Mouse (Mus musculus) MEL (cell line): Measurements from ENCODE around the gene Ptk7. TPM values are rescaled to one million over a fixed set of nuclear protein-coding genes. Genes with fewer than 3 reads are reported as not detected.

Experiments used
- DNase-seq: peaks from one replicate; pipeline ENCODE4 v3.0.0; 2011; ENCODE audit warnings: low read depth, low spot score
- H3K27ac ChIP-seq: 2 replicates; pipeline ENCODE4 v1.5.1; 2012; ENCODE audit warnings: low read depth, mild to moderate bottlenecking, control low read depth, low read length, moderate library complexity; ENCODE audit not compliant: control insufficient read depth
- H3K27me3 ChIP-seq, 2 experiments: fragments of 150-350 bp in 1 of 2; sonication (generic) in 1 of 2; 2 replicates each; pipeline ENCODE4 v1.6.1; 2012; ENCODE audit warnings: low read length in 2 of 2, mild to moderate bottlenecking in 2 of 2, improper control_type of control experiment in 1 of 2, moderate library complexity in 1 of 2; ENCODE audit not compliant: insufficient read depth in 2 of 2, control insufficient read depth in 1 of 2
- H3K36me3 ChIP-seq, 2 experiments: 2 replicates each; pipeline ENCODE4 v1.6.1; 2012 to 2014; ENCODE audit warnings: low read length in 2 of 2, improper control_type of control experiment in 1 of 2, inconsistent platforms in 1 of 2, mild to moderate bottlenecking in 1 of 2; ENCODE audit not compliant: insufficient read depth in 2 of 2, control insufficient read depth in 1 of 2
- H3K4me1 ChIP-seq, 2 experiments: fragments of 150-350 bp in 1 of 2; sonication (generic) in 1 of 2; 2 replicates each; pipeline ENCODE4 v1.6.1; 2012; ENCODE audit warnings: low read length in 2 of 2, improper control_type of control experiment in 1 of 2, mild to moderate bottlenecking in 1 of 2; ENCODE audit not compliant: insufficient read depth in 2 of 2, control insufficient read depth in 1 of 2
- H3K4me3 ChIP-seq, 2 experiments: fragments of 150-350 bp in 1 of 2; sonication (generic) in 1 of 2; 2 replicates each; pipeline ENCODE4 v1.5.1; 2012; ENCODE audit warnings: low read depth in 2 of 2, low read length in 2 of 2, mild to moderate bottlenecking in 2 of 2, moderate library complexity in 2 of 2, control low read depth in 1 of 2, improper control_type of control experiment in 1 of 2; ENCODE audit not compliant: control insufficient read depth in 1 of 2, insufficient read depth in 1 of 2
- H3K79me2 ChIP-seq: 2 replicates; pipeline ENCODE4 v1.6.1; 2012; ENCODE audit warnings: mild to moderate bottlenecking, low read length, moderate library complexity; ENCODE audit not compliant: control insufficient read depth, poor library complexity, insufficient read depth
- H3K9ac ChIP-seq: 2 replicates; pipeline ENCODE4 v1.6.1; 2012; ENCODE audit warnings: low read depth, mild to moderate bottlenecking, control low read depth, low read length, moderate library complexity; ENCODE audit not compliant: control insufficient read depth, poor library complexity, severe bottlenecking
- H3K9me3 ChIP-seq: fragments of 150-350 bp; sonication (generic); replicated peaks from 2 replicates; pipeline ENCODE4 v1.6.1; 2012; ENCODE audit warnings: mild to moderate bottlenecking, low read length, improper control_type of control experiment, moderate library complexity; ENCODE audit not compliant: insufficient read depth
- BHLHE40 ChIP-seq: IDR thresholded peaks from 2 replicates; pipeline ENCODE4 v1.6.1; 2012; ENCODE audit warnings: low read depth, mild to moderate bottlenecking, inconsistent platforms, low read length, improper control_type of control experiment, borderline replicate concordance
- CHD1 ChIP-seq: IDR thresholded peaks from 2 replicates; pipeline ENCODE4 v1.6.1; 2012; ENCODE audit warnings: low read depth, mild to moderate bottlenecking, inconsistent platforms, low read length, improper control_type of control experiment
- CHD2 ChIP-seq: IDR thresholded peaks from 2 replicates; pipeline ENCODE4 v1.6.1; 2011; ENCODE audit warnings: low read length, improper control_type of control experiment
- E2F4 ChIP-seq: IDR thresholded peaks from 2 replicates; pipeline ENCODE4 v1.6.1; 2011; ENCODE audit warnings: low read depth, low read length, improper control_type of control experiment, borderline replicate concordance
- ELF1 ChIP-seq: IDR thresholded peaks from 2 replicates; pipeline ENCODE4 v1.6.1; 2014; ENCODE audit warnings: low read depth, mild to moderate bottlenecking, inconsistent platforms, low read length, improper control_type of control experiment, moderate library complexity
- GABPA ChIP-seq: IDR thresholded peaks from 2 replicates; pipeline ENCODE4 v1.6.1; 2012; ENCODE audit warnings: low read depth, mild to moderate bottlenecking, inconsistent platforms, low read length, improper control_type of control experiment, moderate library complexity
- JUND ChIP-seq: IDR thresholded peaks from 2 replicates; pipeline ENCODE4 v1.6.1; 2011; ENCODE audit warnings: low read depth, mild to moderate bottlenecking, improper control_type of control experiment, low read length
- MAFK ChIP-seq: IDR thresholded peaks from 2 replicates; pipeline ENCODE4 v1.6.1; 2011; ENCODE audit warnings: low read depth, mild to moderate bottlenecking, low read length, improper control_type of control experiment, borderline replicate concordance
- MXI1 ChIP-seq: IDR thresholded peaks from 2 replicates; pipeline ENCODE4 v1.6.1; 2011; ENCODE audit warnings: mild to moderate bottlenecking, low read depth, low read length, improper control_type of control experiment
- MYB ChIP-seq: IDR thresholded peaks from 2 replicates; pipeline ENCODE4 v1.6.1; 2011; ENCODE audit warnings: mild to moderate bottlenecking, low read depth, low read length, improper control_type of control experiment
- MYC ChIP-seq: IDR thresholded peaks from 2 replicates; pipeline ENCODE4 v1.6.1; 2011; ENCODE audit warnings: low read depth, mild to moderate bottlenecking, low read length, improper control_type of control experiment, moderate library complexity
- NRF1 ChIP-seq: IDR thresholded peaks from 2 replicates; pipeline ENCODE4 v1.6.1; 2014; ENCODE audit warnings: low read depth, mild to moderate bottlenecking, inconsistent platforms, low read length, improper control_type of control experiment, moderate library complexity; ENCODE audit not compliant: poor library complexity, insufficient read depth, severe bottlenecking
- POLR2A ChIP-seq, 2 experiments: IDR thresholded peaks; 2 replicates each; pipeline ENCODE4 v1.6.1; 2011 to 2012; ENCODE audit warnings: low read length in 2 of 2, mild to moderate bottlenecking in 2 of 2, control low read depth in 1 of 2, improper control_type of control experiment in 1 of 2, low read depth in 1 of 2, moderate library complexity in 1 of 2; ENCODE audit not compliant: control insufficient read depth in 1 of 2, insufficient read depth in 1 of 2, poor library complexity in 1 of 2
- POLR2AphosphoS2 ChIP-seq: IDR thresholded peaks from 2 replicates; pipeline ENCODE4 v1.6.1; 2011; ENCODE audit warnings: low read length, improper control_type of control experiment
- POLR2AphosphoS5 ChIP-seq: IDR thresholded peaks from 2 replicates; pipeline ENCODE4 v1.6.1; 2012; ENCODE audit warnings: low read depth, borderline replicate concordance, mild to moderate bottlenecking, inconsistent platforms, low read length, moderate library complexity, mixed read lengths
- SIN3A ChIP-seq: IDR thresholded peaks from 2 replicates; pipeline ENCODE4 v1.6.1; 2012; ENCODE audit warnings: low read length, improper control_type of control experiment, inconsistent platforms
- TAL1 ChIP-seq: IDR thresholded peaks from 2 replicates; pipeline ENCODE4 v1.6.1; 2012; ENCODE audit warnings: mild to moderate bottlenecking, inconsistent platforms, low read length, moderate library complexity, mixed read lengths
- TCF12 ChIP-seq: IDR thresholded peaks from 2 replicates; pipeline ENCODE4 v1.6.1; 2014; ENCODE audit warnings: low read depth, mild to moderate bottlenecking, inconsistent platforms, low read length, improper control_type of control experiment, moderate library complexity
- USF1 ChIP-seq: IDR thresholded peaks from 2 replicates; pipeline ENCODE4 v1.6.1; 2014; ENCODE audit warnings: low read depth, mild to moderate bottlenecking, inconsistent platforms, low read length, improper control_type of control experiment, moderate library complexity
- USF2 ChIP-seq, 2 experiments: IDR thresholded peaks; 2 replicates each; pipeline ENCODE4 v1.6.1; 2011 to 2012; ENCODE audit warnings: improper control_type of control experiment in 2 of 2, low read length in 2 of 2, borderline replicate concordance in 1 of 2, inconsistent platforms in 1 of 2, low read depth in 1 of 2, mild to moderate bottlenecking in 1 of 2; ENCODE audit not compliant: insufficient read depth in 1 of 2
- ZC3H11A ChIP-seq: IDR thresholded peaks from 2 replicates; pipeline ENCODE4 v1.6.1; 2012; ENCODE audit warnings: low read depth, mild to moderate bottlenecking, inconsistent platforms, low read length, improper control_type of control experiment
- ZKSCAN1 ChIP-seq: IDR thresholded peaks from 2 replicates; pipeline ENCODE4 v1.6.1; 2012; ENCODE audit warnings: low read depth, mild to moderate bottlenecking, inconsistent platforms, low read length, improper control_type of control experiment, moderate library complexity
- ZMIZ1 ChIP-seq: IDR thresholded peaks from 2 replicates; pipeline ENCODE4 v1.6.1; 2012; ENCODE audit warnings: low read depth, mild to moderate bottlenecking, inconsistent platforms, low read length, improper control_type of control experiment, moderate library complexity
- polyA plus RNA-seq, 2 experiments: library from polyadenylated mRNA; stranded (reverse) in 1 of 2; unstranded in 1 of 2; fragments of >175 nt in 1 of 2; fragments of >200 nt in 1 of 2; gene quantifications; 2 replicates each; pipeline versions ENCODE4 v1.2.1 to v1.2.4; 2012; ENCODE audit warnings: low replicate concordance in 2 of 2, low read depth in 1 of 2; ENCODE audit not compliant: insufficient read length in 2 of 2, insufficient read depth in 1 of 2, missing spikeins in 1 of 2
- total RNA-seq: library from RNA; depleted of rRNA; stranded (reverse); fragments of 300-350 nt; gene quantifications from 2 replicates; pipeline ENCODE4 v1.2.3, GENCODE M21; 2012

The Ptk7 gene
- total and polyA plus RNA-seq, 3 experiments = 0.04 to 0.10 TPM; not detected in 1

- Histone ChIP-seq H3K4me1 (peaks cover 0 to 12% of the 10 kb centered on the region in 2 experiments; a peak in 3 of 4 replicates), H3K36me3 (peaks cover 0 to 9% of the 10 kb centered on the region in 2 experiments; a peak in 3 of 4 replicates), H3K9me3 (no peaks in the 10 kb centered on the region), H3K27ac (no peak overlapping the region), H3K9ac (no peak overlapping the region), H3K27me3 (no peaks in the 10 kb centered on the region), H3K4me3 (no peak overlapping the region), H3K79me2 (peaks cover 4% of the 10 kb centered on the region)
- TF ChIP-seq USF2 (IDR thresholded peaks at IDR 0.05; ENCODE audit: borderline replicate concordance in 1 of 2, insufficient read depth in 1 of 2, low read depth in 1 of 2, low read length in 2 of 2) (no peak), GABPA (no peak), TAL1 (no peak), MYB (no peak), POLR2AphosphoS5 (no peak), BHLHE40 (no peak), TCF12 (no peak), ELF1 (no peak), SIN3A (no peak), MYC (no peak), MXI1 (no peak), POLR2AphosphoS2 (no peak), MAFK (no peak), ZMIZ1 (no peak)
- DNase-seq = no peak
Measured at GRCm38 (mm10) chr17:46548741-46549140, 80.6 kb downstream of the Ptk7 start.

- H3K4me1 ChIP-seq = peaks cover 0 to 9% of the 10 kb centered on the region in 2 experiments; a peak in 3 of 4 replicates
- H3K27ac ChIP-seq = no peak overlapping the region
- no peaks in the 10 kb centered on the region for H3K9me3 ChIP-seq
- TF ChIP-seq ZC3H11A (no peak), E2F4 (no peak), SIN3A (no peak), USF1 (no peak), MYB (no peak), MAFK (no peak), NRF1 (no peak), JUND (no peak), MXI1 (no peak), BHLHE40 (no peak), POLR2A (IDR thresholded peaks at IDR 0.05; ENCODE audit: control insufficient read depth in 1 of 2, insufficient read depth in 1 of 2, low read depth in 1 of 2, low read length in 2 of 2, poor library complexity in 1 of 2) (no peak), ZMIZ1 (no peak), ZKSCAN1 (no peak), CHD1 (no peak), USF2 (IDR thresholded peaks at IDR 0.05; ENCODE audit: borderline replicate concordance in 1 of 2, insufficient read depth in 1 of 2, low read depth in 1 of 2, low read length in 2 of 2) (no peak), CHD2 (no peak), POLR2AphosphoS5 (no peak)
- H3K9ac ChIP-seq = no peak overlapping the region
- peaks cover 0 to 9% of the 10 kb centered on the region in 2 experiments; a peak in 3 of 4 replicates for H3K36me3 ChIP-seq
- no peak overlapping the region for H3K4me3 ChIP-seq
- H3K27me3 ChIP-seq = no peaks in the 10 kb centered on the region
- H3K79me2 ChIP-seq = no peaks in the 10 kb centered on the region
- no peak for DNase-seq
Measured at GRCm38 (mm10) chr17:46547923-46548322, 81.4 kb downstream of the Ptk7 start.
